Comparison of ENCODE assay signal across 8 mouse cellular contexts in genomic region chr11:113201470-113201997, GRCm38 (mm10).
DNase-seq lines count a peak whose midpoint lies in the region; ATAC-seq lines count a peak whose summit lies in the region.

No protein-coding gene starts in this region.

- H3K4me1 ChIP-seq in intestine, embryonic 16.5 days (ENCODE audit: control insufficient read depth, insufficient read depth, low read length): peaks cover 4% of the 10 kb centered on the region

- no peaks in the 10 kb centered on the region for H3K9me3 ChIP-seq in intestine, embryonic 16.5 days (ENCODE audit: control insufficient read depth, low read length)

- intact Hi-C loops in left cerebral cortex, postnatal 25 days (cut with DNase I): no loop called here

- peak overlapping the region; percentile 87 for H3K4me2 ChIP-seq in intestine, embryonic 16.5 days (ENCODE audit: low read depth, low read length)

- WGBS in intestine, embryonic 16.5 days: under 1% methylated on average over 42 of the region's 42 CpGs

- peak overlapping the region; percentile 81 for H3K27ac ChIP-seq in intestine, embryonic 16.5 days (ENCODE audit: low read length)

- no peaks in the 10 kb centered on the region for H3K36me3 ChIP-seq in intestine, embryonic 16.5 days (ENCODE audit: control insufficient read depth, insufficient read depth, low read length)

- DNase-seq in adrenal gland, adult 18-20 months (ENCODE audit: low spot score in 2 of 2): peak; percentile 79 to 82
- peak; percentile 94 for DNase-seq in embryo, embryonic 11 days
- DNase-seq in left cerebral cortex, postnatal 25 days (ENCODE audit: low spot score in 2 of 2): peak; percentile 91 to 96
- peak; percentile 91 for DNase-seq in right cerebral cortex, postnatal 25 days
- DNase-seq in c-Kit-positive CD71-positive TER-119-positive erythroid progenitor cells, embryonic 14.5 days (ENCODE audit: low spot score): no peak

- peak overlapping the region; percentile 64 for H3K4me3 ChIP-seq in intestine, embryonic 16.5 days (ENCODE audit: low read length)

- H3K9ac ChIP-seq in intestine, embryonic 16.5 days (ENCODE audit: low read depth, low read length): peak overlapping the region; percentile 78

- ATAC-seq in granulocyte monocyte progenitor cell, adult 5-6 weeks (replicated peaks; ENCODE audit: poor library complexity, severe bottlenecking): peak; percentile 80
- peak; percentile 88 for ATAC-seq in intestine, embryonic 16.5 days
- ATAC-seq in megakaryocyte-erythroid progenitor cell, adult 5-6 weeks (replicated peaks; ENCODE audit: low FRiP score, low TSS enrichment, poor library complexity, severe bottlenecking): peak; percentile 75

- H3K27me3 ChIP-seq in intestine, embryonic 16.5 days (replicated peaks; ENCODE audit: control insufficient read depth, insufficient read depth, low read length): peaks cover 4% of the 10 kb centered on the region; the same call in 1 of the 2 replicates
